Mouse (Mus musculus) neural tube, embryonic 11.5 days (tissue): ENCODE data around the gene Gm47985. TPM values are rescaled to one million over a fixed set of nuclear protein-coding genes. Genes with fewer than 3 reads are reported as not detected.

Experiments used
- ATAC-seq: fragments of 200-750 bp; cut with Nextera tagmentation; 2 replicates; pipeline ENCODE4 v1.8.0; 2017; ENCODE audit warnings: moderate number of reproducible peaks, mild to moderate bottlenecking, moderate TSS enrichment, moderate library complexity; ENCODE audit not compliant: insufficient read depth, low FRiP score, low TSS enrichment
- DNase-seq: peaks from one replicate; pipeline ENCODE4 v3.0.0-alpha.2; 2015; ENCODE audit warnings: low spot score
- H3K27ac ChIP-seq: fragments of 300-500 bp; sonication (generic); 2 replicates; pipeline ENCODE4 v1.5.1; 2014; ENCODE audit warnings: low read depth, mild to moderate bottlenecking, low read length
- H3K27me3 ChIP-seq: fragments of 300-500 bp; sonication (generic); 2 replicates; pipeline ENCODE4 v1.6.1; 2014; ENCODE audit warnings: mild to moderate bottlenecking, low read length, mixed read lengths; ENCODE audit not compliant: control insufficient read depth, insufficient read depth
- H3K36me3 ChIP-seq: fragments of 300-500 bp; sonication (generic); 2 replicates; pipeline ENCODE4 v1.6.1; 2014; ENCODE audit warnings: mild to moderate bottlenecking, low read length, moderate library complexity, mixed read lengths; ENCODE audit not compliant: control insufficient read depth, insufficient read depth
- H3K4me1 ChIP-seq: fragments of 300-500 bp; sonication (generic); 2 replicates; pipeline ENCODE4 v1.6.1; 2014; ENCODE audit warnings: low read length, mixed read lengths; ENCODE audit not compliant: control insufficient read depth, insufficient read depth
- H3K4me2 ChIP-seq: fragments of 300-500 bp; sonication (generic); 2 replicates; pipeline ENCODE4 v1.6.1; 2014; ENCODE audit warnings: low read depth, mild to moderate bottlenecking, moderate library complexity
- H3K4me3 ChIP-seq: fragments of 300-500 bp; sonication (generic); 2 replicates; pipeline ENCODE4 v1.5.1; 2014; ENCODE audit warnings: low read depth, low read length
- H3K9ac ChIP-seq: fragments of 300-500 bp; sonication (generic); 2 replicates; pipeline ENCODE4 v1.6.1; 2014; ENCODE audit warnings: mild to moderate bottlenecking, low read length
- H3K9me3 ChIP-seq: fragments of 300-500 bp; sonication (generic); 2 replicates; pipeline ENCODE4 v1.6.1; 2016; ENCODE audit warnings: low read length; ENCODE audit not compliant: control insufficient read depth
- WGBS: fragments of 180-500 bp; shearing (Covaris S2); extraction: QIAGEN DNeasy Blood & Tissue Kit; methylation state at CpG from one replicate; pipeline ENCODE4 v1.1.7; 2014; 5-methylcytosine and 5-hydroxymethylcytosine counted together
- polyA plus RNA-seq: library from polyadenylated mRNA; unstranded; fragments of >200 nt; fragmentation: Nextera tagmentation; extraction: Ambion mirVana; gene quantifications from 2 replicates; pipeline ENCODE4 v1.2.1, GENCODE M21; 2014

The Gm47985 gene
- polyA plus RNA-seq, 1 experiment from 2014 or later, result 0.46 TPM

GRCm38 (mm10) chr1:151223377-151223776 is 41.0 kb downstream of the Gm47985 start:
- H3K27me3 ChIP-seq, result no peaks in the 10 kb centered on the region
- no peaks in the 10 kb centered on the region for H3K4me1 ChIP-seq
- no peak overlapping the region for H3K4me2 ChIP-seq
- DNase-seq (no peak), ATAC-seq (no peak)
- H3K36me3 ChIP-seq, result no peaks in the 10 kb centered on the region
- no peak overlapping the region for H3K27ac ChIP-seq
- H3K9me3 ChIP-seq, result no peaks in the 10 kb centered on the region
- no peak overlapping the region for H3K4me3 ChIP-seq
- WGBS, result 54% methylated on average over 1 of the region's 1 CpGs
- no peak overlapping the region for H3K9ac ChIP-seq

DNA sequence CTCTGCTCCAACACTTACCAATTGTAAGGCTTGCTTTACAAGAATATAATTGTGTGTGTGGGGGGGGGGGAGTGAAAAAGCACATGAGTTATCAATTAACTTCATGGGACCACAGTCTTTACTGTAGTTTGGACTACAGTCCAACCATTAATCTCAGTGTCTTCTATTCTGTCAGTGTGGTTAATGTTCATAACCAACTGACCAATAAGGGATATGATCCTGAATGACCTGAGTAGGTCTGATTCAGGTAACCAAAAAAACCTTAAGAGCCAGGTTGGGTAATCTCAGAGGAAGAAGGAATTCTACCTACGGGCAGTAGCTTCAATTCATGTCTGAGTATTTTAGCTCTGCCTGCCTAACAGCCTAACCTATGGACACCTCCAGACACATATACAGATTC is 42.2 kb downstream of the Gm47985 start:
- ATAC-seq (no peak), DNase-seq (no peak)
- no peak overlapping the region for H3K9ac ChIP-seq
- no peak overlapping the region for H3K4me2 ChIP-seq
- no peak overlapping the region for H3K4me3 ChIP-seq
- no peaks in the 10 kb centered on the region for H3K27me3 ChIP-seq
- H3K4me1 ChIP-seq, result no peaks in the 10 kb centered on the region
- H3K36me3 ChIP-seq, result no peaks in the 10 kb centered on the region
- 79% methylated on average over 1 of the region's 1 CpGs for WGBS
- no peaks in the 10 kb centered on the region for H3K9me3 ChIP-seq
- H3K27ac ChIP-seq, result no peak overlapping the region

GRCm38 (mm10) chr1:151227506-151227905 is 45.2 kb downstream of the Gm47985 start:
- ATAC-seq (no peak), DNase-seq (no peak)
- no peak overlapping the region for H3K4me3 ChIP-seq
- H3K27me3 ChIP-seq, result no peaks in the 10 kb centered on the region
- no peak overlapping the region for H3K9ac ChIP-seq
- 79% methylated on average over 8 of the region's 8 CpGs for WGBS
- H3K36me3 ChIP-seq, result no peaks in the 10 kb centered on the region
- H3K27ac ChIP-seq, result no peak overlapping the region
- H3K4me2 ChIP-seq, result no peak overlapping the region
- H3K4me1 ChIP-seq, result no peaks in the 10 kb centered on the region
- no peaks in the 10 kb centered on the region for H3K9me3 ChIP-seq

GRCm38 (mm10) chr1:151228320-151228989 is 46.1 kb downstream of the Gm47985 start:
- Histone ChIP-seq H3K9ac (no peak overlapping the region), H3K4me3 (no peak overlapping the region), H3K9me3 (no peaks in the 10 kb centered on the region), H3K4me1 (no peaks in the 10 kb centered on the region), H3K27ac (no peak overlapping the region), H3K27me3 (no peaks in the 10 kb centered on the region), H3K36me3 (no peaks in the 10 kb centered on the region), H3K4me2 (no peak overlapping the region)
- DNase-seq, result no peak
- no peak for ATAC-seq
- WGBS, result 85% methylated on average over 1 of the region's 1 CpGs

- no peak overlapping the region for H3K4me3 ChIP-seq
- no peak for DNase-seq
- no peaks in the 10 kb centered on the region for H3K9me3 ChIP-seq
- no peak overlapping the region for H3K9ac ChIP-seq
- no peaks in the 10 kb centered on the region for H3K36me3 ChIP-seq
- H3K27me3 ChIP-seq, result no peaks in the 10 kb centered on the region
- H3K4me1 ChIP-seq, result no peaks in the 10 kb centered on the region
- H3K4me2 ChIP-seq, result no peak overlapping the region
- WGBS, result 85% methylated on average over 3 of the region's 3 CpGs
- ATAC-seq, result no peak
- H3K27ac ChIP-seq, result no peak overlapping the region
Measured at GRCm38 (mm10) chr1:151232346-151232745, 50.0 kb downstream of the Gm47985 start.

DNA sequence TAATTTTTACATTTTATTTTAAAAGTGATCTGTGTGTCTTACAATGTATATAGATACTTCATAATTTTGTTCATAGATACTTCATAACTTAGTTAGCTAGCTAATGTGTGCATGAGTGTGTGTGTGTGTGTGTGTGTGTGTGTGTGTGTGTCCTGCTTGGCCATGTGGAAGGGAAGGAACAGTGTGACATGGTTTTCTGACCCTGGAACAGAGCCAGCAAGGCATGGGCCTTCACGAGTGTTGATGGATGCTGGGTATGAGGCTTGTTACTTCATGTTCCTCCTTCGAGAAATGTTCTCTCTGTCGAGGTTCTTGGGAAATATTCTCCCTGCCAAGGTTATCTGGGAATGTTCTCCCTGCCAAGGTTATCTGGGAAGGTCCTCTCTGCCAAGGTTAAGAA is 51.4 kb downstream of the Gm47985 start:
- ATAC-seq (no peak), DNase-seq (no peak)
- H3K9ac ChIP-seq, result no peak overlapping the region
- no peak overlapping the region for H3K27ac ChIP-seq
- no peaks in the 10 kb centered on the region for H3K4me1 ChIP-seq
- H3K36me3 ChIP-seq, result no peaks in the 10 kb centered on the region
- 85% methylated on average over 3 of the region's 3 CpGs for WGBS
- no peak overlapping the region for H3K4me2 ChIP-seq
- no peaks in the 10 kb centered on the region for H3K27me3 ChIP-seq
- no peaks in the 10 kb centered on the region for H3K9me3 ChIP-seq
- H3K4me3 ChIP-seq, result no peak overlapping the region

Other genes starting within 250 kb of the Gm47985 start
- 8.9 and 12.3 TPM in 2 replicates for gene Hmcn1, start 189.1 kb upstream of the Gm47985 start, polyA plus RNA-seq
- gene Gm8947, start 9.8 kb downstream of the Gm47985 start, polyA plus RNA-seq, result 0.29 TPM in 1 of 2 replicates, not detected in the other
- 0.31 TPM in 1 of 2 replicates, not detected in the other for gene Gm47995, start 15.9 kb downstream of the Gm47985 start, polyA plus RNA-seq
- gene 3110040M04Rik, start 21.6 kb downstream of the Gm47985 start, polyA plus RNA-seq, result 0.30 and 0.66 TPM in 2 replicates
- not detected in 2 replicates for gene Gm47996, start 27.6 kb downstream of the Gm47985 start, polyA plus RNA-seq
- 426 and 444 TPM in 2 replicates for gene Ivns1abp, start 161.9 kb downstream of the Gm47985 start, polyA plus RNA-seq
- 20.0 TPM in 2 replicates for gene Swt1, start 245.9 kb downstream of the Gm47985 start, polyA plus RNA-seq
- 52.6 and 53.1 TPM in 2 replicates for gene Trmt1l, start 246.0 kb downstream of the Gm47985 start, polyA plus RNA-seq